Mouse (Mus musculus): ENCODE data around the gene Akr1c21. TPM values are rescaled to one million over a fixed set of nuclear protein-coding genes. Genes with fewer than 3 reads are reported as not detected.
A peak's percentile ranks its signal among the peaks of the same experiment; 100 is the strongest.
"Not testable (repeated sequence)": the region's sequence is repeated elsewhere in the genome, so short reads cannot be mapped to it uniquely, and the experiment has no call there.

The Akr1c21 gene
- polyA plus RNA-seq (2016; fragmentation: Nextera tagmentation; extraction: Ambion mirVana): not detected in 2 replicates

GRCm38 (mm10) chr13:4573871-4574270 is at the start of gene Akr1c21:
TSS of gene Akr1c21 (plus strand) at chr13:4574075.
- Histone ChIP-seq H3K9ac (replicated peaks) (no peak within 1 kb of the TSS), H3K4me1 (no peaks in the 10 kb centered on the region), H3K27me3 (no peaks in the 10 kb centered on the region)

GRCm38 (mm10) chr13:4559143-4559542 is 14.7 kb upstream of the Akr1c21 start:
- no peaks in the 10 kb centered on the region for H3K36me3 ChIP-seq
- WGBS: 68% methylated on average over 1 of the region's 1 CpGs
- no peak overlapping the region for H3K4me2 ChIP-seq (replicated peaks)
- H3K27me3 ChIP-seq: no peaks in the 10 kb centered on the region
- no peak for ATAC-seq (ENCODE audit: low FRiP score, low read depth)
- no peak overlapping the region for H3K4me3 ChIP-seq
- H3K9me3 ChIP-seq: no peaks in the 10 kb centered on the region
- H3K4me1 ChIP-seq: no peaks in the 10 kb centered on the region
- no peak overlapping the region for H3K9ac ChIP-seq (replicated peaks)
- H3K27ac ChIP-seq (replicated peaks): no peak overlapping the region

More at GRCm38 (mm10) chr13:4573871-4574270, at the start of gene Akr1c21:
- WGBS: 68% methylated on average over 1 of the region's 1 CpGs
- H3K4me2 ChIP-seq (replicated peaks): no peak within 1 kb of the TSS
- no peaks in the 10 kb centered on the region for H3K36me3 ChIP-seq
- H3K4me3 ChIP-seq: no peak within 1 kb of the TSS
- no peak for ATAC-seq (ENCODE audit: low FRiP score, low read depth)
- H3K9me3 ChIP-seq: no peaks in the 10 kb centered on the region; the same call in 1 of the 2 replicates
- H3K27ac ChIP-seq (replicated peaks): no peak within 1 kb of the TSS

GRCm38 (mm10) chr13:4560500-4560899 is 13.4 kb upstream of the Akr1c21 start:
- Histone ChIP-seq H3K9me3 (no peaks in the 10 kb centered on the region), H3K4me3 (no peak overlapping the region), H3K36me3 (no peaks in the 10 kb centered on the region), H3K27ac (replicated peaks) (no peak overlapping the region), H3K4me2 (replicated peaks) (no peak overlapping the region), H3K4me1 (no peaks in the 10 kb centered on the region), H3K9ac (replicated peaks) (no peak overlapping the region), H3K27me3 (no peaks in the 10 kb centered on the region)
- no peak for ATAC-seq (ENCODE audit: low FRiP score, low read depth)

GRCm38 (mm10) chr13:4565996-4566395 is 7.9 kb upstream of the Akr1c21 start:
- 90% methylated on average over 2 of the region's 2 CpGs for WGBS
- Histone ChIP-seq H3K9me3 (no peaks in the 10 kb centered on the region), H3K9ac (replicated peaks) (no peak overlapping the region), H3K27me3 (no peaks in the 10 kb centered on the region), H3K4me1 (no peaks in the 10 kb centered on the region), H3K4me2 (replicated peaks) (no peak overlapping the region), H3K4me3 (no peak overlapping the region), H3K27ac (replicated peaks) (no peak overlapping the region), H3K36me3 (no peaks in the 10 kb centered on the region)
- ATAC-seq (ENCODE audit: low FRiP score, low read depth): no peak

- 85% methylated on average over 1 of the region's 1 CpGs for WGBS
- no peaks in the 10 kb centered on the region for H3K36me3 ChIP-seq
- ATAC-seq (ENCODE audit: low FRiP score, low read depth): no peak
- no peak overlapping the region for H3K27ac ChIP-seq (replicated peaks)
- no peak overlapping the region for H3K4me2 ChIP-seq (replicated peaks)
- H3K27me3 ChIP-seq: no peaks in the 10 kb centered on the region
- H3K4me1 ChIP-seq: no peaks in the 10 kb centered on the region
- H3K9me3 ChIP-seq: no peaks in the 10 kb centered on the region; the same call in 1 of the 2 replicates
- no peak overlapping the region for H3K9ac ChIP-seq (replicated peaks)
- no peak overlapping the region for H3K4me3 ChIP-seq
Observed at GRCm38 (mm10) chr13:4576921-4577320, 3.0 kb downstream of the Akr1c21 start.

- ATAC-seq (ENCODE audit: low FRiP score, low read depth); H3K9me3 ChIP-seq; H3K27ac ChIP-seq (replicated peaks); H3K27me3 ChIP-seq; H3K4me3 ChIP-seq; H3K4me1 ChIP-seq; H3K4me2 ChIP-seq (replicated peaks); H3K9ac ChIP-seq (replicated peaks): not testable (repeated sequence)
- 80% methylated on average over 3 of the region's 3 CpGs for WGBS
- H3K36me3 ChIP-seq: peaks cover 32% of the 10 kb centered on the region
Observed at GRCm38 (mm10) chr13:4603431-4603830, 29.6 kb downstream of the Akr1c21 start.

GRCm38 (mm10) chr13:4606821-4607220 is 32.9 kb downstream of the Akr1c21 start:
- Histone ChIP-seq H3K4me3 (no peak overlapping the region), H3K27ac (replicated peaks) (no peak overlapping the region), H3K9me3 (no peaks in the 10 kb centered on the region), H3K9ac (replicated peaks) (no peak overlapping the region), H3K27me3 (no peaks in the 10 kb centered on the region), H3K4me1 (no peaks in the 10 kb centered on the region), H3K36me3 (0 out of 2 replicates have a peak, but pooled peaks cover 8% of the 10 kb centered on the region), H3K4me2 (replicated peaks) (no peak overlapping the region)
- WGBS: 93% methylated on average over 4 of the region's 4 CpGs
- ATAC-seq (ENCODE audit: low FRiP score, low read depth): no peak

GRCm38 (mm10) chr13:4608530-4608929 is 34.7 kb downstream of the Akr1c21 start:
- H3K9me3 ChIP-seq: no peaks in the 10 kb centered on the region
- H3K9ac ChIP-seq (replicated peaks): peak overlapping the region; percentile 71
- no peaks in the 10 kb centered on the region for H3K27me3 ChIP-seq
- ATAC-seq (ENCODE audit: low FRiP score, low read depth): no peak
- peak overlapping the region; percentile 65 for H3K4me3 ChIP-seq
- peak overlapping the region; percentile 61; the same call in 1 of the 2 replicates for H3K27ac ChIP-seq (replicated peaks)
- H3K4me2 ChIP-seq (replicated peaks): peak overlapping the region; percentile 59
- H3K4me1 ChIP-seq: no peaks in the 10 kb centered on the region
- H3K36me3 ChIP-seq: 0 out of 2 replicates have a peak, but pooled peaks cover 3% of the 10 kb centered on the region
- WGBS: 29% methylated on average over 9 of the region's 9 CpGs

- Histone ChIP-seq H3K4me3 (peak within 1 kb of the TSS; percentile 65), H3K27ac (replicated peaks) (peak within 1 kb of the TSS; percentile 75), H3K36me3 (no peaks in the 10 kb centered on the region), H3K9ac (replicated peaks) (peak within 1 kb of the TSS; percentile 71), H3K27me3 (no peaks in the 10 kb centered on the region), H3K9me3 (no peaks in the 10 kb centered on the region), H3K4me2 (replicated peaks) (peak within 1 kb of the TSS; percentile 59), H3K4me1 (no peaks in the 10 kb centered on the region)
- ATAC-seq (ENCODE audit: low FRiP score, low read depth): peak; percentile 100
- 5% methylated on average over 10 of the region's 10 CpGs for WGBS
Observed at GRCm38 (mm10) chr13:4608961-4609409, 35.1 kb downstream of the Akr1c21 start, which contains the start of gene Akr1e1. TSS of gene Akr1e1 (minus strand) at chr13:4609174.

GRCm38 (mm10) chr13:4610902-4611301 is 37.0 kb downstream of the Akr1c21 start:
- H3K36me3 ChIP-seq: no peaks in the 10 kb centered on the region
- H3K9me3 ChIP-seq: no peaks in the 10 kb centered on the region
- no peak for ATAC-seq (ENCODE audit: low FRiP score, low read depth)
- no peak overlapping the region for H3K4me2 ChIP-seq (replicated peaks)
- no peak overlapping the region for H3K27ac ChIP-seq (replicated peaks)
- H3K4me3 ChIP-seq: no peak overlapping the region
- no peak overlapping the region for H3K9ac ChIP-seq (replicated peaks)
- H3K4me1 ChIP-seq: no peaks in the 10 kb centered on the region
- no peaks in the 10 kb centered on the region for H3K27me3 ChIP-seq

Other genes with a start within 250 kb of the Akr1c21 start
- not detected in 2 replicates for gene Akr1c6, start 139.8 kb upstream of the Akr1c21 start, polyA plus RNA-seq (2016; fragmentation: Nextera tagmentation; extraction: Ambion mirVana)
- gene Akr1c20, start 50.7 kb upstream of the Akr1c21 start, polyA plus RNA-seq (2016; fragmentation: Nextera tagmentation; extraction: Ambion mirVana): not detected in 2 replicates
- gene Akr1e1, start 35.1 kb downstream of the Akr1c21 start, polyA plus RNA-seq (2016; fragmentation: Nextera tagmentation; extraction: Ambion mirVana): 49.7 and 57.7 TPM in 2 replicates

All from midbrain, embryonic 12.5 days (tissue).